Mouse (Mus musculus) hindbrain, embryonic 11.5 days (tissue): Measurements from ENCODE around the gene Olfr556. TPM values are rescaled to one million over a fixed set of nuclear protein-coding genes. Genes with fewer than 3 reads are reported as not detected.

Source experiments
- polyA plus RNA-seq: library from polyadenylated mRNA; unstranded; fragments of >200 nt; fragmentation: Nextera tagmentation; extraction: Ambion mirVana; gene quantifications from 2 replicates; pipeline ENCODE4 v1.2.1, GENCODE M21; 2014

Gene Olfr556
- polyA plus RNA-seq, 1 experiment from 2014 or later, result not detected

Other genes with a start within 250 kb of the Olfr556 start
- 189 and 213 TPM in 2 replicates for gene Rrm1, start 223.2 kb upstream of the Olfr556 start, polyA plus RNA-seq
- 0.31 and 1.1 TPM in 2 replicates for gene Olfr543, start 183.2 kb upstream of the Olfr556 start, polyA plus RNA-seq
- gene Olfr544, start 176.6 kb upstream of the Olfr556 start, polyA plus RNA-seq, result 0.08 and 0.23 TPM in 2 replicates
- gene Olfr545, start 165.3 kb upstream of the Olfr556 start, polyA plus RNA-seq, result not detected in 2 replicates
- gene Olfr547, start 130.2 kb upstream of the Olfr556 start, polyA plus RNA-seq, result not detected in 2 replicates
- not detected in 2 replicates for gene Olfr548-ps1, start 124.0 kb upstream of the Olfr556 start, polyA plus RNA-seq
- gene Olfr549, start 115.0 kb upstream of the Olfr556 start, polyA plus RNA-seq, result not detected in 2 replicates
- 0.32 and 1.1 TPM in 2 replicates for gene Trim21, start 99.4 kb upstream of the Olfr556 start, polyA plus RNA-seq
- not detected in 2 replicates for gene Olfr550, start 93.5 kb upstream of the Olfr556 start, polyA plus RNA-seq
- not detected in 2 replicates for gene Olfr551, start 73.0 kb upstream of the Olfr556 start, polyA plus RNA-seq
- gene Olfr552, start 67.1 kb upstream of the Olfr556 start, polyA plus RNA-seq, result not detected in 2 replicates
- gene Olfr553, start 46.7 kb upstream of the Olfr556 start, polyA plus RNA-seq, result not detected in 2 replicates
- gene Olfr554, start 26.5 kb upstream of the Olfr556 start, polyA plus RNA-seq, result not detected in 2 replicates
- not detected in 2 replicates for gene Olfr555, start 6.1 kb upstream of the Olfr556 start, polyA plus RNA-seq
- gene Trim68, start 22.4 kb downstream of the Olfr556 start, polyA plus RNA-seq, result 9.3 and 9.5 TPM in 2 replicates
- not detected in 2 replicates for gene Olfr557, start 31.0 kb downstream of the Olfr556 start, polyA plus RNA-seq
- gene Olfr558, start 37.3 kb downstream of the Olfr556 start, polyA plus RNA-seq, result 0.15 TPM in 1 of 2 replicates, not detected in the other
- gene Olfr33, start 54.2 kb downstream of the Olfr556 start, polyA plus RNA-seq, result not detected in 2 replicates
- gene Olfr559, start 62.6 kb downstream of the Olfr556 start, polyA plus RNA-seq, result not detected in 2 replicates
- gene Olfr560, start 94.5 kb downstream of the Olfr556 start, polyA plus RNA-seq, result not detected in 2 replicates
- gene Olfr78, start 94.6 kb downstream of the Olfr556 start, polyA plus RNA-seq, result 0.14 TPM in 1 of 2 replicates, not detected in the other
- gene Olfr561, start 106.3 kb downstream of the Olfr556 start, polyA plus RNA-seq, result not detected in 2 replicates
- not detected in 2 replicates for gene Olfr564, start 138.6 kb downstream of the Olfr556 start, polyA plus RNA-seq
- gene Olfr566, start 193.9 kb downstream of the Olfr556 start, polyA plus RNA-seq, result not detected in 2 replicates
- not detected in 2 replicates for gene Olfr568, start 212.2 kb downstream of the Olfr556 start, polyA plus RNA-seq
- not detected in 2 replicates for gene Olfr569, start 226.0 kb downstream of the Olfr556 start, polyA plus RNA-seq
- not detected in 2 replicates for gene Olfr570, start 229.7 kb downstream of the Olfr556 start, polyA plus RNA-seq